Mouse (Mus musculus) lung, embryonic 15.5 days (tissue): ENCODE results near the gene Sema5a. TPM values are rescaled to one million over a fixed set of nuclear protein-coding genes. Genes with fewer than 3 reads are reported as not detected.

Experiments used
- ATAC-seq: fragments of 200-750 bp; cut with Nextera tagmentation; 2 replicates; pipeline ENCODE4 v1.8.0; 2017; ENCODE audit warnings: moderate number of reproducible peaks, borderline replicate concordance; ENCODE audit not compliant: low FRiP score, low TSS enrichment; ENCODE audit errors: extremely low read depth
- H3K27ac ChIP-seq: fragments of 300-500 bp; sonication (generic); 2 replicates; pipeline ENCODE4 v1.5.1; 2015; ENCODE audit warnings: moderate library complexity, mild to moderate bottlenecking, inconsistent platforms
- H3K27me3 ChIP-seq: fragments of 300-500 bp; sonication (generic); 2 replicates; pipeline ENCODE4 v1.6.1; 2015; ENCODE audit warnings: inconsistent platforms
- H3K36me3 ChIP-seq: fragments of 300-500 bp; sonication (generic); 2 replicates; pipeline ENCODE4 v1.6.1; 2015; ENCODE audit warnings: inconsistent platforms
- H3K4me1 ChIP-seq: fragments of 300-500 bp; sonication (generic); 2 replicates; pipeline ENCODE4 v1.6.1; 2015; ENCODE audit warnings: inconsistent platforms
- H3K4me2 ChIP-seq: fragments of 300-500 bp; sonication (generic); 2 replicates; pipeline ENCODE4 v1.6.1; 2015; ENCODE audit warnings: inconsistent platforms, mild to moderate bottlenecking, moderate library complexity
- H3K4me3 ChIP-seq: fragments of 300-500 bp; sonication (generic); 2 replicates; pipeline ENCODE4 v1.5.1; 2015; ENCODE audit warnings: mild to moderate bottlenecking, inconsistent platforms
- H3K9ac ChIP-seq: fragments of 300-500 bp; sonication (generic); 2 replicates; pipeline ENCODE4 v1.6.1; 2015; ENCODE audit warnings: inconsistent platforms
- H3K9me3 ChIP-seq: fragments of 300-500 bp; sonication (generic); 2 replicates; pipeline ENCODE4 v1.6.1; 2016; ENCODE audit warnings: inconsistent platforms
- WGBS: fragments of 180-500 bp; shearing (Covaris S2); methylation state at CpG from one replicate; pipeline ENCODE4 v1.1.7; 2015; 5-methylcytosine and 5-hydroxymethylcytosine counted together
- polyA plus RNA-seq: library from polyadenylated mRNA; unstranded; fragments of >200 nt; fragmentation: Nextera tagmentation; extraction: Ambion mirVana; gene quantifications from 2 replicates; pipeline ENCODE4 v1.2.1, GENCODE M21; 2015

The Sema5a gene
- polyA plus RNA-seq, 1 experiment from 2014 or later = 13.4 TPM

DNA sequence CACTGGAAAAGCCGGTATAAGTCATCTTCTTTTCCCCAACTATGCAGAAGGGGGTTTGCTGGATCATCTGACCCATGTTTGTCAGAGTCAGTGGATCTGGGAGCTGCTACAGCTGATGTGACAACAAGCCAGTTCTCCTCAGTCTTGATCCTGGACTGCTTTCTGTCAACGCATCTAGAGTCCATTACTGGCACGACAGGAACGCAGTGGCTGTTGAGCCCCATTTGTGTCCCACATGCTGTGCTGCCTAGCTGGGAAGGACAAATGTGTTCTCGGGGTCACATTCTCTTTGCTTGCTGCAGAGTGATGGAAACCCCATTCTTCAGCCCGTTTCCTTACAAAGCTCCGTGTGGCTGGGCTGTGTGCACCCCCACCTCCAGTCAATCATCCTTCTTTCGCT lies 12.7 kb downstream of the Sema5a start:
- WGBS = 51% methylated on average over 8 of the region's 8 CpGs
- 0 out of 2 replicates have a peak, but pooled peaks cover 4% of the 10 kb centered on the region for H3K36me3 ChIP-seq
- H3K9me3 ChIP-seq = no peaks in the 10 kb centered on the region; the same call in 1 of the 2 replicates

DNA sequence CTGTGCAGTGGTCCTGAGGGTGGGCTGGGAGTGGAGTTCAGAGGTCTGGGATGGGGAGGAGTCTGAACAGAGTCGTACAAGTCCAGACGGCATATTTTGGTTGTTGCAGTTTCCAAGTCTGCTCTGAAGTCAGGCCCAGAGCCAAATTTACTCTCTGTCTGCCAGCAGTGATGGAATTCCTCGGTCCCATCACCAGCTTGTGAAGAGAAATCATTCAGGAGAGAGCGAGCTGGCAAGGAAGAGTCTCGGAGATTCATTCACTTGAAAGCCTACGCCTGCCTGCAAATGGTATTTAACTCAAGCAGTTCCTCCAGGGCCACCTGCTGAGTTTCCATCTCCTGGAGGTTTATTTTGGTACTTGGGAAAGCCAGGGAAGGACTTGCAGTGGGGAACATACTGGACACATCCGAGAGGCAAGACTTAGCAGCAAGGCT lies 13.3 kb downstream of the Sema5a start:
- ATAC-seq = peak; percentile 52; the same call in 1 of the 2 replicates
- Histone ChIP-seq H3K9me3 (no peaks in the 10 kb centered on the region; the same call in 1 of the 2 replicates), H3K27ac (0 out of 2 replicates have a peak overlapping the region, but pooled peaks have one; percentile 41), H3K4me1 (peaks cover 19% of the 10 kb centered on the region; the same call in 1 of the 2 replicates), H3K36me3 (0 out of 2 replicates have a peak, but pooled peaks cover 4% of the 10 kb centered on the region), H3K4me3 (no peak overlapping the region), H3K9ac (no peak overlapping the region), H3K27me3 (no peaks in the 10 kb centered on the region), H3K4me2 (0 out of 2 replicates have a peak overlapping the region, but pooled peaks have one; percentile 10)
- WGBS = 36% methylated on average over 7 of the region's 7 CpGs

More for the DNA sequence above, 12.7 kb downstream of the Sema5a start:
- no peaks in the 10 kb centered on the region for H3K27me3 ChIP-seq
- ATAC-seq = peak; percentile 39; the same call in 1 of the 2 replicates
- H3K27ac ChIP-seq = 0 out of 2 replicates have a peak overlapping the region, but pooled peaks have one; percentile 41
- no peak overlapping the region for H3K9ac ChIP-seq
- 0 out of 2 replicates have a peak overlapping the region, but pooled peaks have one; percentile 10 for H3K4me2 ChIP-seq
- peaks cover 19% of the 10 kb centered on the region; the same call in 1 of the 2 replicates for H3K4me1 ChIP-seq
- H3K4me3 ChIP-seq = no peak overlapping the region

DNA sequence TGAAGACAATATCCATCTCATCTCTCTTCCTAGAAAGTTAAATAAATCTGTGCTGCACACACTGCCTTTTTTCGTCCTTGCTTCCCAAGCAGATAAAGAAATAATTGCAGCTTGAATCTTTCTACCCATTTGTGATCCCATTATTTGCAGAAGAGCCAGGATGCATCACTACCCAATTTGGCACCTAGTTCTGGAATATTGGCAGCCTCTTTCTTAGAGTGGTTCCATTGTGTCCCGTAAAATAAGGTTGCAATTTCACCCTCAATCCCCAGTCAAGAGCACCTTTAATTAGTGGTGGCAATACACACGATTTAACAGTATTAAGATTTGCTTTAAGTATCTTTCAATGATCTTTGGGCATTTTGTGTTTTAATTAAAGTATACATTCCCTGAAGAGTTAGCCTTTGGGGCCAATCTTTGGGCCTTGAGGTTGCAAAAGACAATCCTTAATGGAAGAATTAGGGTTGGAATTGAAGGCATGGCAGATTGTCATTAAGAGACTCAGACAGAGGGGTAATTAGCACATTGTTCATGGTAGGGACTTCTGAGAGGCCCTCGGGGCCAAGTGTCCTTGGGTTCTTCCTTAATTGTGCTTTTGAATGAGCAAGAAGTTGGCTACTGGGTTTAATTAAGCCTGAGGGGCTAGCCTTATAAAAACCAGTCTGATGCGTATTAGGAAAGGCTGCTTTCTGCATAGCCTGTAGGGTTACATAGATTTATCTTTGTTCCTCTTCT lies 14.9 kb downstream of the Sema5a start:
- Histone ChIP-seq H3K4me1 (peaks cover 30% of the 10 kb centered on the region), H3K27ac (no peak overlapping the region), H3K36me3 (no peaks in the 10 kb centered on the region), H3K27me3 (no peaks in the 10 kb centered on the region), H3K9ac (no peak overlapping the region), H3K4me3 (no peak overlapping the region), H3K9me3 (no peaks in the 10 kb centered on the region), H3K4me2 (no peak overlapping the region)
- ATAC-seq = no peak
- WGBS = 87% methylated on average over 5 of the region's 5 CpGs

DNA sequence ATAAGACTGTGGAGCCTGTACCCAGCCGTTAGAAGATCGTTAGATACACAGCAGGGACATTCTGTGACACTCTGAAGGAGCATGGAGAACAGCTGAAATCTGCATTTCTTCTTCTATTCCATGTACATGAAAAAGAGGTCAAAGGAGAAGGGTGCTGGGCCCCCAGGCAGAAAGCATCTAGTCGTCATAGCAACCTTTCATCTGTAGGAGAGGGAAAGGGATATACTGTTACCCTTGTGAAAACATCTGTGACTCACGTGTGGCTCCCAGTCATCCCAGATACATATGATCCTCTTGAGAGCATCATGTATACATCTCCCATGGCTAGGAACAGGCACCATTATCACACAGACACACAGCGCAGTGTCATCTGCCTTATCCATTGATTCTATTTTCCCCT lies 16.3 kb downstream of the Sema5a start:
- Histone ChIP-seq H3K4me3 (no peak overlapping the region), H3K27ac (no peak overlapping the region), H3K9me3 (no peaks in the 10 kb centered on the region), H3K36me3 (no peaks in the 10 kb centered on the region), H3K4me2 (no peak overlapping the region), H3K4me1 (peaks cover 39% of the 10 kb centered on the region), H3K9ac (no peak overlapping the region), H3K27me3 (no peaks in the 10 kb centered on the region)
- 55% methylated on average over 5 of the region's 5 CpGs for WGBS
- no peak for ATAC-seq

DNA sequence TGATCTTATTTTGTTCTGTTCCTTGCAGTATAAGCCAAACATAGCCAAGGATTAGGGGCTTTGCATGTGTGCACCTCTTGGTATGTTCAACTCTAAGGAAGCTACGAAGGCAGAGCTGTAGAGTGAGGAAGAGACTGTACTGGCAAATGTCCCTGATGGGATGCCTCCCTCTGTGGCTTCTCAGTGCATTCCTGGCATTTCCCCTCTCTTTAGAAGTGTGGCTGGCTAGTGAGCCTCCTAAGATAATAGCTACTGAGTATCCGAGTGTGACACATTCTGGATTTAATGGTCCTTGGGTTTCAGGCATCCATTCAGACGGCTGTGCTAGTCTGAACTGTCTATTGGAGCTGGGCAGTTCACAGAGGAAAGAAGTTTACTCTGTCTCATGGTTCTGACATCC lies 19.0 kb downstream of the Sema5a start:
- H3K36me3 ChIP-seq = no peaks in the 10 kb centered on the region
- no peak overlapping the region for H3K4me3 ChIP-seq
- H3K9ac ChIP-seq = no peak overlapping the region
- ATAC-seq = no peak
- H3K4me1 ChIP-seq = peaks cover 31% of the 10 kb centered on the region
- WGBS = 64% methylated on average over 3 of the region's 3 CpGs
- H3K27ac ChIP-seq = no peak overlapping the region
- no peaks in the 10 kb centered on the region for H3K27me3 ChIP-seq
- H3K4me2 ChIP-seq = no peak overlapping the region
- no peaks in the 10 kb centered on the region for H3K9me3 ChIP-seq

DNA sequence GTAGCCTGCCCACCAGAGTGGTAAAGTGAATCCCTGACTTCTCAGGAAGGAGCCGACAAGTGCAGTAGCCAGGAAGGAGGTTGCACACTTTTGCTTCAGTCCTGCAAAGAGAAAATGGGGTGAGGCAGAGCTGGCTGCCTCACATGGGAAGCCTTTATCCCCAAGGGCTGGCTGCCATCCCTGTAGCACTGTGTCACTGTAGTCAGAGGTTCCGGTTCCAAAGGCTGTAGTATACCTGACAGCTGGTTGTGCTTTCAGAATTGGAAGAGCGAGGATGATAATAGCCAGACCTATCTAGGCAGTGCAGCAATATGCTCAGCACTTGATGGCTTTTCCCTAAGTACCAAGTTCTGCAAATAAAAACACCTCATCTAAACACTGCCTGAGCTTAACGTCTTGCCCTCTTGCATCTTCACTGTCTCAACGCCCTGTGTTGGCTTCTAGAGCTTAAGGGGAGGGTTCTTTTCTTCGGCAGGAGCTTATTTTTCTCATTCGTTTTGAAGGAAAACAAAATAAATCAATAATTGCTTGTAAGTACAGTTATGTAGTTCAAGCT lies 20.3 kb downstream of the Sema5a start:
- no peak overlapping the region for H3K9ac ChIP-seq
- H3K4me1 ChIP-seq = peaks cover 32% of the 10 kb centered on the region
- WGBS = 41% methylated on average over 7 of the region's 7 CpGs
- H3K4me2 ChIP-seq = no peak overlapping the region; the same call in 1 of the 2 replicates
- H3K27ac ChIP-seq = peak overlapping the region; percentile 53
- ATAC-seq = peak; percentile 57; the same call in 1 of the 2 replicates
- no peaks in the 10 kb centered on the region for H3K27me3 ChIP-seq
- H3K9me3 ChIP-seq = no peaks in the 10 kb centered on the region
- H3K36me3 ChIP-seq = no peaks in the 10 kb centered on the region
- no peak overlapping the region for H3K4me3 ChIP-seq

DNA sequence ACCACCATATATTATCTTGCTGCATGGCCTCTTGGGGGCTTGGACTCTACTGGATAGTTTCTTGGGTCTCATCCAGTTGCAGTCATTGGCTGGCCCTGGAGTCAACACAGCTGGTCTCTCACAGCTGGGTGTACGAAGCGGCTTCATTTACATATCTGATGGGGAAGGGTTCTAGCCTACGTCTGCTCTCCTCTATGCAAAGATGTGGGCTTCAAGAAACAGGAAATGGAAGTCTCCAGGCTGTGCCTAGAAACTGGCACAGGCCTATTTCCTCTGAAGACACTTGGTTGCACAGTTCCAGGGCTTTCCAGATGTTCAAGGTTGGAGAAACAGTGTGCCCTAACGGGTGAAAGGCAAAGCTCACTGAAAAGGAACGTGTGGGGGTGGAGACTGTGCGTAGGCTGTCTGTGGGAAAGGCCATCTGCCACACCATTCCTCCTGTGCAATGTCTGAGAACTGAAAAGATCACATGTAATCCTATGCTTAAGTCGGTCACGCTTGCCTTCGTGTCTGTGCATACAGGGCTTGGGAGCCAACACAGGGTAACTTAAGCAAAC lies 20.8 kb downstream of the Sema5a start:
- Histone ChIP-seq H3K4me3 (no peak overlapping the region), H3K27ac (peak overlapping the region; percentile 83), H3K9ac (no peak overlapping the region), H3K27me3 (no peaks in the 10 kb centered on the region), H3K9me3 (no peaks in the 10 kb centered on the region), H3K36me3 (no peaks in the 10 kb centered on the region), H3K4me2 (no peak overlapping the region), H3K4me1 (peaks cover 35% of the 10 kb centered on the region)
- WGBS = 39% methylated on average over 9 of the region's 9 CpGs
- ATAC-seq = peak; percentile 96

DNA sequence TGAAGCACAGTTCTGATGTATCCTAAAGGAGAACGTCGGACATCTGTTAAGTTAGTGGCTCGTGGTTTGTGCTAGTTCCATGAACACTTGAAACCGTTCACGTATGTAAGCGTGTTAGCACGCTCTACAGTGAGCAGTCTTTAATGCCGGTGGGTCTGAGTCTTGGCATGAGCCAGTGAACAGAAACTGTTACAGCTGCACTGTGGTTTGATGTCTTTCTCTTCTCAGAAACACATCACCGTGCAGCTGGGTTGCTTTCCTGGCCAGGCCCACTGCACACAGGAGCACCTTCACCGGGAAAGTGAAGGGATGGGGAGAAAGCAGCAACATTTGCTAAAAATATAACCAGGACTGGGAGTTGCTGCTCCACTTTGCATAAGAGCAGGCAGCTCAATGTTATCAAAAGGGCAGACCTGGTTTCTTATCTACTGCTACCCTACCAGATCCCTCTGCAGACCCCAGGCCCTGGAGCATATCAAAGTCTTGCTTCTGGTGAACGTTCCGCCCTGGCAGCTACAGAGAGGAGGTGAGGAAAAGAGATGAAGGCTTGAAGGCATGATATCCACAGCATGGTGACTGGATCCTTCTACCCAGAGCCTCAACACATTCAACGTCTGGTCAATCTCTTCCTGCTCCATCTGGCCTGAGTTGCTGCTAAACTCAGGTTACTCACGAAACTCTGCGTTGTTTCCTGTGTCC lies 21.7 kb downstream of the Sema5a start:
- H3K9ac ChIP-seq = no peak overlapping the region
- no peaks in the 10 kb centered on the region for H3K27me3 ChIP-seq
- peaks cover 29% of the 10 kb centered on the region for H3K4me1 ChIP-seq
- ATAC-seq = no peak
- H3K4me3 ChIP-seq = no peak overlapping the region
- H3K36me3 ChIP-seq = no peaks in the 10 kb centered on the region
- H3K9me3 ChIP-seq = no peaks in the 10 kb centered on the region
- H3K4me2 ChIP-seq = no peak overlapping the region
- 68% methylated on average over 15 of the region's 15 CpGs for WGBS
- H3K27ac ChIP-seq = peak overlapping the region; percentile 83

DNA sequence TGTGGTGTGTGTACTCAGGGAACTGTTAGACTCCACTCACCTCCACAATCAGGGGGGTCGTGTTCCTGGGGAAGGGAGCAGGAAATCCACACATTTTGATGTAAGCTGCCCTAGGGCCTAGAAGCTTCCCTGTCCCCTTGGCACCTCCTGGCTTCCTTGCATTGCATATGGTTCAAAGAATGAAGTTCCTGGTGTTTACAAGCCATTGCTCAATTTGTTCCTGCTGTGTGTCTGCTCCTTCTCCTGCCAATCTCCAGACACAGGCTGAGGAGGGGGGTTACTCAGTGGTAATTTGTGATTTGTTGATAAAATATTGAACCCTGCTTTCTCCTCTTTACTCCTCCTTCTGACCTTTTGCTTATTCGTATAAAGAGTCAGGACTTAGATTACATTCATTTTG lies 25.5 kb downstream of the Sema5a start:
- no peak for ATAC-seq
- H3K27ac ChIP-seq = no peak overlapping the region
- no peak overlapping the region for H3K4me2 ChIP-seq
- H3K4me1 ChIP-seq = peaks cover 23% of the 10 kb centered on the region; the same call in 1 of the 2 replicates
- no peaks in the 10 kb centered on the region for H3K36me3 ChIP-seq
- no peaks in the 10 kb centered on the region for H3K9me3 ChIP-seq
- H3K9ac ChIP-seq = no peak overlapping the region
- WGBS = 60% methylated on average over 2 of the region's 2 CpGs
- H3K27me3 ChIP-seq = no peaks in the 10 kb centered on the region
- no peak overlapping the region for H3K4me3 ChIP-seq

DNA sequence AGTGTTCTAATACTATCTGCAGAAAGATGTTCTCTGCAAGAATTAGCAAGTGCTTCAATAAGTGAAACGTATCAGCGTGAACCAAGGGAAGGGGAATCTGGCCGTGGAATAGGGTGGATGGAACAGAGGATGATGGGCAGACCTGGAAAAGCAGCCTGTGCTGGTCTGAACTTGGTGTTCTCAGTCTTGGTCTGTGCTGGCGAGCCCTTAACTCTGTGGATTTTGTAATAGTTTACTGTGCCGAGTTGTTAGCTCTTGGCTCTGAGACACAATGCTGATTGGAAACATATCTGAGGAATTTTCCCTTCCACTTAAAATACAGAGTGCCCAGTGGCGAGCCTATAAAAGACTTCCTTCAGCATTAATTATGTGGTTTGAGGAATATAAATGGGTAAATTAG lies 29.3 kb downstream of the Sema5a start:
- no peaks in the 10 kb centered on the region for H3K27me3 ChIP-seq
- no peak overlapping the region for H3K9ac ChIP-seq
- peaks cover 13% of the 10 kb centered on the region; the same call in 1 of the 2 replicates for H3K4me1 ChIP-seq
- H3K4me3 ChIP-seq = no peak overlapping the region
- no peaks in the 10 kb centered on the region for H3K36me3 ChIP-seq
- ATAC-seq = peak; percentile 52; the same call in 1 of the 2 replicates
- H3K9me3 ChIP-seq = no peaks in the 10 kb centered on the region
- no peak overlapping the region for H3K27ac ChIP-seq
- no peak overlapping the region for H3K4me2 ChIP-seq
- 68% methylated on average over 6 of the region's 6 CpGs for WGBS

DNA sequence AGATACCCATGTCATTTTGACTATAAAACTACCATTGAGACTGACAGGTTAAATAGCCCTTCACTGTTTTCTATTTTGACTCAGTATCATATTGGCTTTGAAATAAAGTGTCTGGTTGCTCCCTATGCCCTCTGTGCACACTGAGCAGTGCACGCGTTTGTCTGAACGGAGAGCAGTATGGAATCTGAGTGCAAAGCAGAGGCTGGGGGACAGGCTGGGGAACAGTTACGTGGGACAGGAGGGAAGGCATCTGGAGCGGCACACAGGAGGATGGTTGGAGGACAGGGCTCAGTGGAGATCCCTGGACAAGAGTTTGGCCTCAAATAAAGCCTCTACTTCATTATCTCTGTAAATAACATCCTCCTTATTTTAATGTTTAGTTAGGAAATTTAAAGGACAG lies 30.4 kb downstream of the Sema5a start:
- no peaks in the 10 kb centered on the region for H3K36me3 ChIP-seq
- no peak overlapping the region for H3K9ac ChIP-seq
- H3K4me3 ChIP-seq = no peak overlapping the region
- H3K4me2 ChIP-seq = no peak overlapping the region
- no peak overlapping the region for H3K27ac ChIP-seq
- H3K9me3 ChIP-seq = no peaks in the 10 kb centered on the region
- ATAC-seq = no peak
- 71% methylated on average over 5 of the region's 5 CpGs for WGBS
- no peaks in the 10 kb centered on the region for H3K27me3 ChIP-seq
- peaks cover 11% of the 10 kb centered on the region; the same call in 1 of the 2 replicates for H3K4me1 ChIP-seq
